Mouse (Mus musculus) midbrain, embryonic 11.5 days (tissue): ENCODE data around the gene Pank4. TPM values are rescaled to one million over a fixed set of nuclear protein-coding genes. Genes with fewer than 3 reads are reported as not detected.

Source experiments
- ATAC-seq: fragments of 200-750 bp; cut with Nextera tagmentation; 2 replicates; pipeline ENCODE4 v1.8.0; 2017; ENCODE audit warnings: moderate TSS enrichment, moderate library complexity; ENCODE audit not compliant: low FRiP score
- DNase-seq: peaks from one replicate; pipeline ENCODE4 v3.0.0; 2015; ENCODE audit warnings: low spot score; ENCODE audit errors: missing footprints
- H3K27ac ChIP-seq: fragments of 300-500 bp; sonication (generic); 2 replicates; pipeline ENCODE4 v1.5.1; 2014; ENCODE audit warnings: low read depth, low read length
- H3K27me3 ChIP-seq: fragments of 300-500 bp; sonication (generic); 2 replicates; pipeline ENCODE4 v1.6.1; 2014; ENCODE audit warnings: mild to moderate bottlenecking, low read length, moderate library complexity, mixed read lengths; ENCODE audit not compliant: control insufficient read depth, insufficient read depth
- H3K36me3 ChIP-seq: fragments of 300-500 bp; sonication (generic); 2 replicates; pipeline ENCODE4 v1.6.1; 2014; ENCODE audit warnings: mild to moderate bottlenecking, low read length, moderate library complexity, mixed read lengths; ENCODE audit not compliant: control insufficient read depth, insufficient read depth
- H3K4me1 ChIP-seq: fragments of 300-500 bp; sonication (generic); 2 replicates; pipeline ENCODE4 v1.6.1; 2014; ENCODE audit warnings: low read length; ENCODE audit not compliant: control insufficient read depth, insufficient read depth
- H3K4me2 ChIP-seq: fragments of 300-500 bp; sonication (generic); 2 replicates; pipeline ENCODE4 v1.6.1; 2014; ENCODE audit warnings: mild to moderate bottlenecking, moderate library complexity
- H3K4me3 ChIP-seq: fragments of 300-500 bp; sonication (generic); 2 replicates; pipeline ENCODE4 v1.5.1; 2014; ENCODE audit warnings: low read depth, low read length
- H3K9ac ChIP-seq: fragments of 300-500 bp; sonication (generic); 2 replicates; pipeline ENCODE4 v1.6.1; 2014; ENCODE audit warnings: low read length
- H3K9me3 ChIP-seq: fragments of 300-500 bp; sonication (generic); 2 replicates; pipeline ENCODE4 v1.6.1; 2016; ENCODE audit warnings: low read length; ENCODE audit not compliant: control insufficient read depth
- WGBS: fragments of 180-500 bp; shearing (Covaris S2); extraction: QIAGEN DNeasy Blood & Tissue Kit; methylation state at CpG from one replicate; pipeline ENCODE4 v1.1.7; 2014; 5-methylcytosine and 5-hydroxymethylcytosine counted together
- polyA plus RNA-seq: library from polyadenylated mRNA; unstranded; fragments of >200 nt; fragmentation: Nextera tagmentation; extraction: Ambion mirVana; gene quantifications from 2 replicates; pipeline ENCODE4 v1.2.1, GENCODE M21; 2014

The Pank4 gene
- polyA plus RNA-seq, 1 experiment from 2014 or later, result 40.4 TPM

DNA sequence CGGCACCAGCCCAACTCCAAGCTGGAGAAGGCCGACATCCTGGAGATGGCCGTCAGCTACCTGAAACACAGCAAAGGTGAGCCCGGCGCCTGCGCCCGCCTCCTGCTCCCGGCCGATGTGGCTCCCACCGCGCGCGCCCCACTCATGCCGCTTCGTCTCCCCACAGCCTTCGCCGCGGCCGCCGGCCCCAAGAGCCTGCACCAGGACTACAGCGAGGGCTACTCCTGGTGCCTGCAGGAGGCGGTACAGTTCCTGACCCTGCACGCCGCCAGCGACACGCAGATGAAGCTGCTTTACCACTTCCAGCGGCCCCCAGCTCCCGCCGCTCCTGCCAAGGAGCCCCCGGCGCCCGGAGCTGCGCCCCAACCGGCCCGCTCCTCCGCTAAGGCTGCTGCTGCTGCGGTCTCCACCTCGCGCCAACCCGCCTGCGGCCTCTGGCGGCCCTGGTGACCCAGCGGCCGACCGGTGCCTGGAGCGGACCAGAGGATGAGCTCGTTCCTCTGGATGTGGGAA, 2.6 kb upstream of the Pank4 start:
- Histone ChIP-seq H3K4me3 (peak overlapping the region; percentile 95), H3K4me2 (peak overlapping the region; percentile 79), H3K36me3 (peaks cover 4% of the 10 kb centered on the region), H3K27me3 (peaks cover 4% of the 10 kb centered on the region; the same call in 1 of the 2 replicates), H3K9ac (peak overlapping the region; percentile 98), H3K27ac (peak overlapping the region; percentile 98), H3K9me3 (no peaks in the 10 kb centered on the region), H3K4me1 (peaks cover 75% of the 10 kb centered on the region)
- under 1% methylated on average over 45 of the region's 47 CpGs for WGBS
- DNase-seq (peak; percentile 95), ATAC-seq (no peak)

DNA sequence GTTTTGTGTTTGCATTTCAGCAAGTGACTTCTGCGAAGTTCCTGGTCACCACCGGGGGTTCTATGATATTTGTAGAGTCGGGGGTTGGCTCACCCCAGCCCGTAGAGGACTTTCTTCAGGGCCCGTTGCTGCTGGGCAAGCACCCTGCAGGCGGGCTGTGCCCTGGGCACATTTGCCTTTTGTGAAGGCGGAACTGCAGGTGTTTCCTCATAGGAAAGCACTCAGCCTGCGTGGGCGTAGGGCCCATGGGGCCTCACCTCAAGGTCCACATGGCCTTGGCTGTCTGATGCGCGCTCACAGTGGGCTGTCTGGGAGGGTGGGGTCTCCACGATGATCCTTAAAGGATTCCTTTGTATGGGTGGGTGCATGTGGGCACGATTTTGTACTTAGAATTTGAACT, 2.0 kb upstream of the Pank4 start:
- peak overlapping the region; percentile 79 for H3K4me2 ChIP-seq
- peaks cover 4% of the 10 kb centered on the region; the same call in 1 of the 2 replicates for H3K27me3 ChIP-seq
- H3K36me3 ChIP-seq, result peaks cover 4% of the 10 kb centered on the region
- H3K9me3 ChIP-seq, result no peaks in the 10 kb centered on the region
- peak; percentile 85 for DNase-seq
- 5% methylated on average over 13 of the region's 13 CpGs for WGBS
- peak overlapping the region; percentile 98 for H3K27ac ChIP-seq
- H3K4me1 ChIP-seq, result peaks cover 74% of the 10 kb centered on the region
- peak overlapping the region; percentile 98 for H3K9ac ChIP-seq
- ATAC-seq, result no peak
- H3K4me3 ChIP-seq, result peak overlapping the region; percentile 95

DNA sequence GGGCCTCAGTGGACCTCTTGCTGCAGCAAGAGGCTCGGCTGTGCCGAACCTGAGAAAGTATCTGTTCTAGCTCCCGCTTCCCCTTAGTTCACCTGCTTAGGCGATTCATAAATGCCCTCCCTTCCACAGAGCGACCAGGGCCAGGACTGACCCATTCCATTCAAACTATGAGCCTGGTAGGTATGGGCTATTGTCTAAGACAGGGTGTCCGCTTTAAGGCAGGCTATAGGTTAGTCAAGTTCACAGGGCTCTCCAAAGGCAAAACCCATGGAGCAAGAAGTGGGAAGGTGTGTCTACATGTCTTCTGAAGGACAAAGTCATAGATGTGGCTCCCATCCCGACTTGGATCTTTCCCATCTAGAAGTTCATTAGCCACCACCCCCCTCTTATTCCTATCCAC, 1.2 kb upstream of the Pank4 start:
- no peaks in the 10 kb centered on the region for H3K9me3 ChIP-seq
- H3K9ac ChIP-seq, result peak overlapping the region; percentile 98
- peaks cover 67% of the 10 kb centered on the region for H3K4me1 ChIP-seq
- ATAC-seq (no peak), DNase-seq (peak; percentile 89)
- peak overlapping the region; percentile 95 for H3K4me3 ChIP-seq
- peak overlapping the region; percentile 98 for H3K27ac ChIP-seq
- peaks cover 4% of the 10 kb centered on the region for H3K36me3 ChIP-seq
- H3K27me3 ChIP-seq, result peaks cover 2% of the 10 kb centered on the region; the same call in 1 of the 2 replicates
- H3K4me2 ChIP-seq, result peak overlapping the region; percentile 79
- 41% methylated on average over 7 of the region's 7 CpGs for WGBS

DNA sequence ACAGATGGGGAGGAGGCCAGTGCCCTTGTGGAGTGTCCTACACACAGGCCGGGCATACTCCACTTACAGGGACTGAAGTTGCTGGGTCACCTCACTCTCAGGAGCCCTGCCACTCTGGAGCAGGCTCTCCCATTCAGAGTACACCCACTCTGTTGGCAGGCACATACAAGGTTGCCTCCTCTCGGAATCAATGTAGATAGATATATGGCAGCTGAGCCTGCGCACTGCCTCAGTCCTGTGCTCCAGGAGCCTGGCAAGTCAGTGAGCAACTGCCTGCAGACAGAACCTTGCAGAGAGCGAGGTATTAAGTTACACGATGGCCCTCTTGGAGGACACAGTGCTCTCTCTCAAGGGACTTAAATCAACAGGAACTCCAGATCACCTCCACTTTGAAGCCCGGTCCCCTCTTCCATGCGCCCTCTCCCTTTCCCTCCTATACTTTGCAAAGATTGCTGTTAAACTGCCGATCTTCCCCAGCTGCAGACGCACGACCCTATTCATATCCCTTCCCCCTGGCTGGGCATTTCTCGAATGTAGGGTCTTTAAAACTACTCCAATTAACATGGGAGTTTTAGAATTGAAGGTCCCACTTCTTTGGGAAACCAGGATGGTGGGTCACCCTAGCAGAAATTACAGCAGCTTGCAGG, 610 bp upstream of the Pank4 start:
- peak overlapping the region; percentile 98 for H3K27ac ChIP-seq
- peak; percentile 2; the same call in 1 of the 2 replicates for ATAC-seq
- peaks cover 4% of the 10 kb centered on the region for H3K36me3 ChIP-seq
- no peaks in the 10 kb centered on the region for H3K9me3 ChIP-seq
- H3K4me1 ChIP-seq, result peaks cover 61% of the 10 kb centered on the region
- peak; percentile 95 for DNase-seq
- H3K9ac ChIP-seq, result peak overlapping the region; percentile 98
- peak overlapping the region; percentile 79 for H3K4me2 ChIP-seq
- peak overlapping the region; percentile 95 for H3K4me3 ChIP-seq
- WGBS, result 9% methylated on average over 11 of the region's 11 CpGs
- H3K27me3 ChIP-seq, result peaks cover 2% of the 10 kb centered on the region; the same call in 1 of the 2 replicates

DNA sequence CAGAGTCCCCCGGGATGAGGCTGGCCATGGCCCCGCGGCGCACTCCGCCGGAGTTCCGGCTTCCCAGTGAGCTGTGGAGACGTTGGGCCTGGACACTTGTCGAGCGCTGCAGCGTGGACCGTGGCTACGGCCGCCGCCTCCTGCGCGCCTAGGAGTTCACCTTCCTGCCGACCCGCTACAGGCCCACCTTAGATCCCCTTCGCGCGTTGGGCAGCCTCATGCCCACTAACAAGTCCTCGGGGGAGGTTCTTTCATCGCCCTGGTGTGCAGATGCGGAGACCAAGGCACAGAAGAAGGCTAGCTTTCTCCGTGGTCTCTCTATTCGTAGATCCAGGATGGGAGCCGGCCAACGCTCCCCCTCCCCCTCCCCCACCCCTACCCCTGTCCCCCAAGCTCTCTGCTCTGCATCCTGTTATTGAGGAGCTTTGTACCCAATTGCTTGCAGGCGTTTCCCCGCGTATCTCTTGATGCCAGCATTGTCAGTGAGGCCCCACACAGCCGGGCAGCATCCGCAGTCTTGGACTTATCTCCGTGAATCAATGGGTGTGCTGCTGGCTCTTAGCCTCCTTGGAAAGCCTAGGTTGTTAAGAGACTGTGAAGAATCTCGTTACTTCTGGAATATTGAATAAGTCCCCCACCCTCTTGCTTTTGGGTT, 785 bp downstream of the Pank4 start:
- under 1% methylated on average over 35 of the region's 36 CpGs for WGBS
- Histone ChIP-seq H3K4me1 (peaks cover 47% of the 10 kb centered on the region), H3K4me3 (peak overlapping the region; percentile 95), H3K4me2 (peak overlapping the region; percentile 79), H3K36me3 (peaks cover 10% of the 10 kb centered on the region), H3K27ac (peak overlapping the region; percentile 98), H3K27me3 (peaks cover 2% of the 10 kb centered on the region; the same call in 1 of the 2 replicates), H3K9ac (peak overlapping the region; percentile 92), H3K9me3 (no peaks in the 10 kb centered on the region)
- ATAC-seq (no peak), DNase-seq (no peak)

DNA sequence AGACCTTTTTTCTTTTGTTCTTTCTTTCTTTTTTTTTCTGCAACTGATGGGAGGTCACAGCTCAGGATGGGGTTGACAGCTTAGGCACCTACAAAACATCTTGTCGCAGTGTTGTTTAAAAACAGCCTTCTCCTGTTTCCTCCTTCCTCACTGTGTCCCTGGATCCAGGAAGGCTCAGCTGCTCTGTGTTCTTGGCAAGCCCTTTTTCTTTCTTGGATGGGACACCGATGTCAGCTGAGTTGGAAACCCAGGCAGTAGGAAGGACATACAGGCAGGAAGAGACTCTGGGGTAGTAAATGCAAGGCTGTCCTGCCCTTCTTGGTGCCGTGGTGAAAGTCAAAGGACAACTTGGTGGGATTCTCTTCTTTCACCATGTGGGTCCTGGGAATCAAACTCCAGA, 1.9 kb downstream of the Pank4 start:
- Histone ChIP-seq H3K4me3 (peak overlapping the region; percentile 95), H3K9ac (peak overlapping the region; percentile 92), H3K4me1 (peaks cover 40% of the 10 kb centered on the region), H3K9me3 (no peaks in the 10 kb centered on the region), H3K27me3 (no peaks in the 10 kb centered on the region), H3K27ac (no peak overlapping the region), H3K36me3 (peaks cover 21% of the 10 kb centered on the region), H3K4me2 (peak overlapping the region; percentile 79)
- WGBS, result 62% methylated on average over 3 of the region's 3 CpGs
- ATAC-seq, result no peak
- peak; percentile 81 for DNase-seq

DNA sequence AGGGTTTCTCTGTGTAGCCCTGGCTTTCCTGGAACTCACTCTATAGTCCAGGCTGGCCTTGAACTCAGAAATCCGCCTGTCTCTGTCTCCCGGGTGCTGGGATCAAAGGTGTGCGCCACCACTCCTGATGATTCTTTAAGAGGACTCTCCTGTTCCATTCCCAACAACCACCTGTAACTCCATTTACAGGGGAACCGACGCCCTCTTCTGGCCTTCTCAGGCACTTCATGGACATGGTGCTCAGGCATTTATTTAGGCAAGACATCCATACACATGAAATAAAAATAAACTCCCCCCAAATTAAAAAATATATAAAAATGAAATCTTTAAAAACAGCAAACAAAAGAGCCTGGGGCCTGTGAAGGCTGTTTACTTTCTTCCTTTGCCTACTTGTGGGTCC, 3.2 kb downstream of the Pank4 start:
- WGBS, result 53% methylated on average over 5 of the region's 5 CpGs
- DNase-seq, result peak; percentile 92
- Histone ChIP-seq H3K4me3 (no peak overlapping the region), H3K4me1 (peaks cover 36% of the 10 kb centered on the region), H3K9ac (no peak overlapping the region), H3K4me2 (no peak overlapping the region), H3K27ac (no peak overlapping the region), H3K36me3 (peaks cover 29% of the 10 kb centered on the region), H3K9me3 (no peaks in the 10 kb centered on the region), H3K27me3 (no peaks in the 10 kb centered on the region)
- ATAC-seq, result no peak

DNA sequence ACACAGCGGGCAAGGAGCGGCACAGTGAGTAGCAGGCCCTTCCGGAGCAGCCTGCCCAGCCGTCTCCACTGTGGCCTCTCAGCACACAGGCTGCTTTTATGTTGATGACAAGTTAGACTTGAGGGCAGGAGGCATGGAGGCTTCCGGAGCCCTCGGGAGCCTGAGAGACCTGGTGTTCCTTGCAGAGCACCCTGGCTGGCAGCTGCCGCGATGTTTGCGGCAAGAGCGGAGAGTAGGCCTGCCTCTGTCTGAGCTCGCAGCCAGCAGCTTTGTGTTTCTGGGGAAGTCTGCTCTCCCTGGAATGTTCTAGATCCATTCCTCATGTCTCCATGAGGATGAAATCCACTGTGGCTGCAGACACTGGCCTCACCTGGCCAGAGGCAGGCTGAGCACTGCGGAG, 8.6 kb downstream of the Pank4 start:
- no peak for DNase-seq
- H3K9me3 ChIP-seq, result no peaks in the 10 kb centered on the region
- 93% methylated on average over 12 of the region's 12 CpGs for WGBS
- no peak for ATAC-seq
- H3K27ac ChIP-seq, result no peak overlapping the region
- H3K4me3 ChIP-seq, result no peak overlapping the region
- H3K9ac ChIP-seq, result no peak overlapping the region
- H3K4me2 ChIP-seq, result no peak overlapping the region
- H3K27me3 ChIP-seq, result no peaks in the 10 kb centered on the region
- no peaks in the 10 kb centered on the region for H3K4me1 ChIP-seq
- peaks cover 66% of the 10 kb centered on the region for H3K36me3 ChIP-seq

DNA sequence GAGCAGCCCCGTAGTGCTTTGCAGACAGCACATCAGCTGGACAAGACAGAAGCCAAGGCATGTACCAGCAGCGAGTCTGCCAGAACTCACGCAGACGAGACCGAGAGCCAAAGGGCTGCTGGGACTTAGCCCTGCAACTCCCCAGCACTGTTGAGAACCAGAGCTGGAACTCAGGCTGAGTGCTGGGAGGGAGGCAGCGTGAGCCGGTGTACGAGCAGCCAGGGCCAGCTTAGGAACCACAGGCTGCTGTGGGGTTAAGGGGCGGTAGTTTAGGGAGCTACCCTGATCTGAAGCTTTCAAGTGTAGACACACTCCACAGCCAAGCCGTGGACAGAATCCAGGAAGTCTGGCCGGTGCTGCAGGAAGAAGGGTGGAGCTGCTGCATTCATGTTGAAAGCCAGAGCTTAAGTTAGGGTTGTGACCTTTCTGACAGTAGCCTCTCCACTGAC, 10.3 kb downstream of the Pank4 start:
- Histone ChIP-seq H3K9me3 (no peaks in the 10 kb centered on the region), H3K4me1 (no peaks in the 10 kb centered on the region), H3K36me3 (peaks cover 73% of the 10 kb centered on the region), H3K9ac (no peak overlapping the region), H3K27ac (no peak overlapping the region), H3K27me3 (no peaks in the 10 kb centered on the region), H3K4me2 (no peak overlapping the region), H3K4me3 (no peak overlapping the region)
- no peak for ATAC-seq
- 91% methylated on average over 11 of the region's 11 CpGs for WGBS
- DNase-seq, result peak; percentile 84
